Mouse (Mus musculus) kidney, adult 18-20 months (tissue): ENCODE data around the gene Tmem201.

ENCODE experiments used
- DNase-seq: peaks from one replicate; pipeline ENCODE4 v3.0.0; 2021

Gene Tmem201

GRCm38 (mm10) chr4:149711955-149712354, 25.9 kb downstream of the Tmem201 start:
- DNase-seq, result peak; percentile 61

- DNase-seq, result no peak
Measured at GRCm38 (mm10) chr4:149711485-149711884, 26.4 kb downstream of the Tmem201 start.

GRCm38 (mm10) chr4:149710510-149710909, 27.3 kb downstream of the Tmem201 start:
- DNase-seq, result peak; percentile 53

- DNase-seq, result no peak
Measured at GRCm38 (mm10) chr4:149705941-149706340, 31.9 kb downstream of the Tmem201 start.

- DNase-seq, result no peak
Measured at GRCm38 (mm10) chr4:149705298-149705697, 32.5 kb downstream of the Tmem201 start.

- DNase-seq, result no peak
Measured at GRCm38 (mm10) chr4:149702210-149702979, 35.4 kb downstream of the Tmem201 start, which contains the start of gene Pik3cd. Gene Pik3cd, minus strand, starts transcription at chr4:149702571.

GRCm38 (mm10) chr4:149701426-149702209, 36.2 kb downstream of the Tmem201 start:
- peak; percentile 31 for DNase-seq

- DNase-seq, result no peak
Measured at GRCm38 (mm10) chr4:149699953-149700352, 37.9 kb downstream of the Tmem201 start.

- peak; percentile 68 for DNase-seq
Measured at GRCm38 (mm10) chr4:149698197-149698821, 39.5 kb downstream of the Tmem201 start.

- no peak for DNase-seq
Measured at GRCm38 (mm10) chr4:149697506-149698196, 40.2 kb downstream of the Tmem201 start.

GRCm38 (mm10) chr4:149696189-149696971, 41.5 kb downstream of the Tmem201 start:
- peak; percentile 54 for DNase-seq

- DNase-seq, result no peak
Measured at GRCm38 (mm10) chr4:149691368-149691767, 46.5 kb downstream of the Tmem201 start.

GRCm38 (mm10) chr4:149690828-149691280, 47.0 kb downstream of the Tmem201 start:
- DNase-seq, result no peak

- no peak for DNase-seq
Measured at GRCm38 (mm10) chr4:149689822-149690700, 47.8 kb downstream of the Tmem201 start.

- no peak for DNase-seq
Measured at GRCm38 (mm10) chr4:149688861-149689260, 49.0 kb downstream of the Tmem201 start.

GRCm38 (mm10) chr4:149684841-149685623, 52.8 kb downstream of the Tmem201 start:
- DNase-seq, result no peak

GRCm38 (mm10) chr4:149683875-149684274, 54.0 kb downstream of the Tmem201 start:
- DNase-seq, result no peak

- DNase-seq, result no peak
Measured at GRCm38 (mm10) chr4:149679056-149679770, 58.6 kb downstream of the Tmem201 start.

GRCm38 (mm10) chr4:149678006-149678405, 59.8 kb downstream of the Tmem201 start:
- DNase-seq, result no peak
